Mouse (Mus musculus) spleen, adult 2 months (tissue): ENCODE measurements at regions not wholly inside any gene's neighbourhood (a gene's known extent, or its start where the extent isn't known, plus 50 kb on each side); places are given as distances from the start of the nearest gene placed in this dataset.

Experiments used
- CTCF ChIP-seq: fragments of 200-500 bp; IDR thresholded peaks from 2 replicates; pipeline ENCODE4 v1.5.1; 2011; ENCODE audit warnings: mild to moderate bottlenecking, inconsistent platforms; ENCODE audit not compliant: insufficient read depth, insufficient read length, insufficient replicate concordance; ENCODE audit errors: extremely low read depth
- POLR2A ChIP-seq: fragments of 200-500 bp; IDR thresholded peaks from 2 replicates; pipeline ENCODE4 v1.6.1; 2011; ENCODE audit warnings: low read depth, low read length, inconsistent platforms

GRCm38 (mm10) chr2:128338474-128338873, 212.6 kb downstream of the Bcl2l11 start:
- TF ChIP-seq CTCF = no peak
- no peak for TF ChIP-seq POLR2A
